Mouse (Mus musculus) heart, embryonic 14.5 days (tissue): ENCODE measurements at regions not wholly inside any gene's neighbourhood (a gene's known extent, or its start where the extent isn't known, plus 50 kb on each side); places are given as distances from the start of the nearest gene placed in this dataset.
"Not testable (repeated sequence)": the region's sequence is repeated elsewhere in the genome, so short reads cannot be mapped to it uniquely, and the experiment has no call there.

Source experiments
- ATAC-seq: fragments of 200-750 bp; cut with Nextera tagmentation; 2 replicates; pipeline ENCODE4 v1.8.0; 2017; ENCODE audit warnings: low read depth, moderate TSS enrichment; ENCODE audit not compliant: insufficient number of reproducible peaks, insufficient read depth, low FRiP score
- H3K27ac ChIP-seq, 2 experiments: fragments of 200-500 bp in 1 of 2; fragments of 300-500 bp in 1 of 2; sonication (generic) in 1 of 2; replicated peaks in 1 of 2; 2 replicates each; pipeline ENCODE4 v1.5.1; 2012 to 2014; ENCODE audit warnings: low read depth in 2 of 2, low read length in 2 of 2, control low read depth in 1 of 2, mild to moderate bottlenecking in 1 of 2, mixed read lengths in 1 of 2; ENCODE audit not compliant: control insufficient read depth in 1 of 2, insufficient read depth in 1 of 2
- H3K27me3 ChIP-seq: fragments of 300-500 bp; sonication (generic); 2 replicates; pipeline ENCODE4 v1.6.1; 2014; ENCODE audit warnings: mild to moderate bottlenecking, low read length, control low read depth; ENCODE audit not compliant: control insufficient read depth, insufficient read depth
- H3K36me3 ChIP-seq: fragments of 300-500 bp; sonication (generic); 2 replicates; pipeline ENCODE4 v1.6.1; 2014; ENCODE audit warnings: mild to moderate bottlenecking, control low read depth, low read length, mixed read lengths; ENCODE audit not compliant: control insufficient read depth, insufficient read depth
- H3K4me1 ChIP-seq, 2 experiments: fragments of 200-500 bp in 1 of 2; fragments of 300-500 bp in 1 of 2; sonication (generic) in 1 of 2; 2 replicates each; pipeline ENCODE4 v1.6.1; 2012 to 2014; ENCODE audit warnings: low read length in 2 of 2, control low read depth in 1 of 2, mixed read lengths in 1 of 2; ENCODE audit not compliant: control insufficient read depth in 2 of 2, insufficient read depth in 2 of 2
- H3K4me2 ChIP-seq: fragments of 300-500 bp; sonication (generic); 2 replicates; pipeline ENCODE4 v1.6.1; 2014; ENCODE audit warnings: mild to moderate bottlenecking, low read length
- H3K4me3 ChIP-seq, 2 experiments: fragments of 200-500 bp in 1 of 2; fragments of 300-500 bp in 1 of 2; sonication (generic) in 1 of 2; 2 replicates each; pipeline ENCODE4 v1.5.1; 2012 to 2014; ENCODE audit warnings: low read length in 2 of 2, mild to moderate bottlenecking in 2 of 2, control low read depth in 1 of 2, low read depth in 1 of 2, moderate library complexity in 1 of 2; ENCODE audit not compliant: control insufficient read depth in 1 of 2, insufficient read depth in 1 of 2
- H3K9ac ChIP-seq: fragments of 300-500 bp; sonication (generic); 2 replicates; pipeline ENCODE4 v1.6.1; 2014; ENCODE audit warnings: mild to moderate bottlenecking, low read length
- H3K9me3 ChIP-seq: fragments of 300-500 bp; sonication (generic); 2 replicates; pipeline ENCODE4 v1.6.1; 2016; ENCODE audit warnings: low read length, control low read depth; ENCODE audit not compliant: control insufficient read depth
- whole genome bisulfite sequencing: fragments of 180-500 bp; shearing (Covaris S2); extraction: QIAGEN DNeasy Blood & Tissue Kit; methylation state at CpG from one replicate; pipeline ENCODE4 v1.1.7; 2014; 5-methylcytosine and 5-hydroxymethylcytosine counted together

- Histone ChIP-seq H3K4me2 (no peak overlapping the region), H3K36me3 (no peaks in the 10 kb centered on the region), H3K27me3 (no peaks in the 10 kb centered on the region), H3K4me1 (0 out of 4 replicates have a peak, but pooled peaks cover 0 to 2% of the 10 kb centered on the region in 2 experiments), H3K9ac (no peak overlapping the region), H3K27ac (no peak overlapping the region), H3K9me3 (no peaks in the 10 kb centered on the region), H3K4me3 (no peak overlapping the region)
- no peak for ATAC-seq
- 48% methylated on average over 19 of the region's 19 CpGs for WGBS
These were observed 251.3 kb upstream of the Tgfbr2 start for GRCm38 (mm10) chr9:116426269-116426999.

DNA sequence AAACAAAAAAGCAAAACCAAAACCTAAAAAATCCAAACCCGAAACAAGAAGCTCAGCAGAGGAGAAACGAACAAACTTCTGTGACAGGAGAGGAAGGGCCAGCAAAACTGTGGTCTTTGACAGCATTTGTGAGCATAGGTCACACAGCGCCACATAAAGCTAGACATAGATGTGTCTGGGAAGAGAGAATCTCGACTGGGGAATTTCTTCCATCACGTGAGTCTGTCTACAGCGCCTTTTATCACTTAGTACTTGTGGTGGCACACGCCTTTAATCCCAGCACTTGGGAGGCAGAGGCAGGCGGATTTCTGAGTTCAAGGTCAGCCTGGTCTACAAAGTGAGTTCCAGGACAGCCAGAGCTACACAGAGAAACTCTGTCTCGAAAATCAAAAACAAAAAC, 250.2 kb upstream of the Tgfbr2 start:
- 74% methylated on average over 9 of the region's 9 CpGs for WGBS
- H3K27ac ChIP-seq, H3K9ac ChIP-seq, H3K9me3 ChIP-seq, H3K4me1 ChIP-seq, H3K4me2 ChIP-seq, H3K27me3 ChIP-seq, H3K4me3 ChIP-seq, H3K36me3 ChIP-seq, ATAC-seq: not testable (repeated sequence)

GRCm38 (mm10) chr9:116415021-116415420, 239.9 kb upstream of the Tgfbr2 start:
- H3K4me2 ChIP-seq = no peak overlapping the region
- H3K36me3 ChIP-seq = no peaks in the 10 kb centered on the region
- H3K27ac ChIP-seq = no peak overlapping the region
- no peaks in the 10 kb centered on the region; the same call in 1 of the 2 replicates for H3K9me3 ChIP-seq
- WGBS = 23% methylated on average over 4 of the region's 4 CpGs
- H3K4me3 ChIP-seq = no peak overlapping the region
- ATAC-seq = no peak
- no peak overlapping the region for H3K9ac ChIP-seq
- 0 out of 4 replicates have a peak, but pooled peaks cover 0 to 4% of the 10 kb centered on the region in 2 experiments for H3K4me1 ChIP-seq
- no peaks in the 10 kb centered on the region for H3K27me3 ChIP-seq

DNA sequence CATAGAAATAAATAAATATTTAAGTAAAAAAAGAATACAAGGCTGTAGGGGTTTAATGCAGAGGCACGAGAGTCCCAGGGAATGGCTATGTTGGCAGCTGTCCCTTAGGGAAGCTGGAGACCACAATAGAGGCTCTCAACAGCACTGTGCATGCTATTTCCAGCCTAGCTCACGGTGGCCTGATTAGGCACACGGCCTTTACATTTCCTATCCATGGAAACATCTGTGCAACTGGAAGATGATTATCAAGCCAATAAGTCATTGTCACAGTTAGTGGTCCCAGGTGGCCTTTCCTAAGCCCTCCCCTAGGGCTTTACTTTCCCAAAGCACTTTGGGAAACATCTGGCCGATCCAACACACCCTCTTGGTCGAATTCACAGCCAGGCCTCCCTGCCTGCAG, 235.9 kb upstream of the Tgfbr2 start:
- WGBS = 49% methylated on average over 5 of the region's 5 CpGs
- no peak for ATAC-seq

GRCm38 (mm10) chr9:116410461-116410860, 235.3 kb upstream of the Tgfbr2 start:
- Histone ChIP-seq H3K9me3 (no peaks in the 10 kb centered on the region), H3K4me2 (no peak overlapping the region), H3K9ac (no peak overlapping the region), H3K27ac (no peak overlapping the region), H3K36me3 (no peaks in the 10 kb centered on the region), H3K4me1 (0 out of 4 replicates have a peak, but pooled peaks cover 0 to 4% of the 10 kb centered on the region in 2 experiments), H3K4me3 (no peak overlapping the region), H3K27me3 (no peaks in the 10 kb centered on the region)
- 87% methylated on average over 8 of the region's 8 CpGs for WGBS
- no peak for ATAC-seq

More for the DNA sequence above, 235.9 kb upstream of the Tgfbr2 start:
- no peak overlapping the region for H3K4me2 ChIP-seq
- H3K27me3 ChIP-seq = no peaks in the 10 kb centered on the region
- H3K27ac ChIP-seq = no peak overlapping the region
- no peaks in the 10 kb centered on the region for H3K9me3 ChIP-seq
- no peak overlapping the region for H3K9ac ChIP-seq
- 0 out of 4 replicates have a peak, but pooled peaks cover 0 to 4% of the 10 kb centered on the region in 2 experiments for H3K4me1 ChIP-seq
- no peaks in the 10 kb centered on the region for H3K36me3 ChIP-seq
- H3K4me3 ChIP-seq = no peak overlapping the region

GRCm38 (mm10) chr9:116408116-116408515, 233.0 kb upstream of the Tgfbr2 start:
- H3K27ac ChIP-seq = no peak overlapping the region
- ATAC-seq = no peak
- WGBS = 67% methylated on average over 2 of the region's 2 CpGs
- H3K27me3 ChIP-seq = no peaks in the 10 kb centered on the region
- H3K36me3 ChIP-seq = no peaks in the 10 kb centered on the region
- H3K9ac ChIP-seq = no peak overlapping the region
- H3K4me2 ChIP-seq = no peak overlapping the region
- H3K9me3 ChIP-seq = no peaks in the 10 kb centered on the region
- H3K4me1 ChIP-seq = no peaks in the 10 kb centered on the region
- H3K4me3 ChIP-seq = no peak overlapping the region

- H3K4me3 ChIP-seq = no peak overlapping the region
- no peak for ATAC-seq
- no peaks in the 10 kb centered on the region for H3K4me1 ChIP-seq
- 85% methylated on average over 1 of the region's 1 CpGs for WGBS
- no peak overlapping the region for H3K27ac ChIP-seq
- no peak overlapping the region for H3K9ac ChIP-seq
- no peaks in the 10 kb centered on the region for H3K27me3 ChIP-seq
- no peaks in the 10 kb centered on the region for H3K9me3 ChIP-seq
- H3K36me3 ChIP-seq = no peaks in the 10 kb centered on the region
- no peak overlapping the region for H3K4me2 ChIP-seq
These were observed 229.9 kb upstream of the Tgfbr2 start for GRCm38 (mm10) chr9:116405051-116405450.

GRCm38 (mm10) chr9:116401821-116402220, 226.7 kb upstream of the Tgfbr2 start:
- Histone ChIP-seq H3K27ac (no peak overlapping the region), H3K4me1 (no peaks in the 10 kb centered on the region), H3K4me2 (no peak overlapping the region), H3K27me3 (no peaks in the 10 kb centered on the region), H3K36me3 (no peaks in the 10 kb centered on the region), H3K4me3 (no peak overlapping the region), H3K9me3 (no peaks in the 10 kb centered on the region), H3K9ac (no peak overlapping the region)
- 67% methylated on average over 7 of the region's 7 CpGs for WGBS
- no peak for ATAC-seq
